Mouse (Mus musculus) ES-E14 (cell line): ENCODE measurements around the gene Sema5a.

Experiments
- CHD2 ChIP-seq: IDR thresholded peaks from 2 replicates; pipeline ENCODE4 v1.6.1; 2014; ENCODE audit warnings: mild to moderate bottlenecking, low read depth, low read length, inconsistent platforms
- HCFC1 ChIP-seq: IDR thresholded peaks from 2 replicates; pipeline ENCODE4 v1.6.1; 2012; ENCODE audit warnings: low read length, inconsistent platforms, borderline replicate concordance; ENCODE audit not compliant: insufficient read depth
- MAFK ChIP-seq: IDR thresholded peaks from 2 replicates; pipeline ENCODE4 v1.6.1; 2014; ENCODE audit warnings: mild to moderate bottlenecking, low read depth, low read length, inconsistent platforms; ENCODE audit not compliant: insufficient read depth
- ZC3H11A ChIP-seq: IDR thresholded peaks from 2 replicates; pipeline ENCODE4 v1.6.1; 2012; ENCODE audit warnings: low read depth, mild to moderate bottlenecking, inconsistent platforms, low read length, borderline replicate concordance

- TF ChIP-seq HCFC1: no peak
- TF ChIP-seq ZC3H11A: no peak
- TF ChIP-seq CHD2: no peak
- TF ChIP-seq MAFK: no peak
These were observed 362.6 kb downstream of the Sema5a start for GRCm38 (mm10) chr15:32607236-32607635.
